Mouse (Mus musculus) liver, adult 2 months (tissue): Measurements from ENCODE around the gene Ttc29. TPM values are rescaled to one million over a fixed set of nuclear protein-coding genes. Genes with fewer than 3 reads are reported as not detected.

Source experiments
- DNase-seq: peaks from one replicate; pipeline ENCODE4 v3.0.0-alpha.2; 2011; ENCODE audit warnings: low read depth, low spot score; ENCODE audit errors: extremely low read depth
- H3K27ac ChIP-seq: fragments of 200-500 bp; replicated peaks from 2 replicates; pipeline ENCODE4 v1.5.1; 2012; ENCODE audit warnings: low read depth, mild to moderate bottlenecking, control low read depth, inconsistent platforms, low read length; ENCODE audit not compliant: insufficient read depth
- H3K27me3 ChIP-seq: fragments of 200-500 bp; 2 replicates; pipeline ENCODE4 v1.6.1; 2012; ENCODE audit warnings: mild to moderate bottlenecking, moderate library complexity, low read length, inconsistent platforms; ENCODE audit not compliant: control insufficient read depth, insufficient read depth
- H3K36me3 ChIP-seq: fragments of 200-500 bp; 2 replicates; pipeline ENCODE4 v1.6.1; 2012; ENCODE audit warnings: low read length, inconsistent platforms; ENCODE audit not compliant: control insufficient read depth, insufficient read depth
- H3K4me1 ChIP-seq: fragments of 200-500 bp; 2 replicates; pipeline ENCODE4 v1.6.1; 2011; ENCODE audit warnings: low read length; ENCODE audit not compliant: control insufficient read depth, insufficient read depth
- H3K4me3 ChIP-seq: fragments of 200-500 bp; 2 replicates; pipeline ENCODE4 v1.5.1; 2011; ENCODE audit warnings: low read depth, mild to moderate bottlenecking, control low read depth, low read length, moderate library complexity; ENCODE audit not compliant: insufficient read depth
- H3K79me2 ChIP-seq: fragments of 200-500 bp; 2 replicates; pipeline ENCODE4 v1.6.1; 2012; ENCODE audit warnings: inconsistent platforms, mild to moderate bottlenecking, low read length, moderate library complexity; ENCODE audit not compliant: control insufficient read depth, insufficient read depth
- H3K9ac ChIP-seq: fragments of 200-500 bp; 2 replicates; pipeline ENCODE4 v1.6.1; 2012; ENCODE audit warnings: low read depth, mild to moderate bottlenecking, control low read depth, inconsistent platforms, low read length
- CTCF ChIP-seq: fragments of 200-500 bp; IDR thresholded peaks from 2 replicates; pipeline ENCODE4 v1.5.1; 2011; ENCODE audit warnings: low read depth, low read length, control low read depth
- POLR2A ChIP-seq: fragments of 200-500 bp; IDR thresholded peaks from 2 replicates; pipeline ENCODE4 v1.6.1; 2011; ENCODE audit warnings: low read length, control low read depth; ENCODE audit not compliant: insufficient read depth; ENCODE audit errors: extremely low read depth
- WGBS: fragments of 180-500 bp; shearing (Covaris S2); methylation state at CpG from one replicate; pipeline ENCODE4 v1.1.7; 2018; 5-methylcytosine and 5-hydroxymethylcytosine counted together
- polyA plus RNA-seq: library from polyadenylated mRNA; depleted of rRNA; stranded (reverse); fragments of >200 nt; gene quantifications from 2 replicates; pipeline ENCODE4 v1.2.3, GENCODE M21; 2012; rRNA removed
- total RNA-seq: library from RNA; depleted of rRNA; stranded (reverse); fragments of >200 nt; gene quantifications from 2 replicates; pipeline ENCODE4 v1.2.3, GENCODE M21; 2014; rRNA removed

Ttc29 gene
- total and polyA plus RNA-seq, 2 experiments = not detected

- H3K27me3 ChIP-seq = peaks cover 18% of the 10 kb centered on the region
- DNase-seq = no peak
Observed at GRCm38 (mm10) chr8:78438121-78438520, 225.0 kb downstream of the Ttc29 start.

DNA sequence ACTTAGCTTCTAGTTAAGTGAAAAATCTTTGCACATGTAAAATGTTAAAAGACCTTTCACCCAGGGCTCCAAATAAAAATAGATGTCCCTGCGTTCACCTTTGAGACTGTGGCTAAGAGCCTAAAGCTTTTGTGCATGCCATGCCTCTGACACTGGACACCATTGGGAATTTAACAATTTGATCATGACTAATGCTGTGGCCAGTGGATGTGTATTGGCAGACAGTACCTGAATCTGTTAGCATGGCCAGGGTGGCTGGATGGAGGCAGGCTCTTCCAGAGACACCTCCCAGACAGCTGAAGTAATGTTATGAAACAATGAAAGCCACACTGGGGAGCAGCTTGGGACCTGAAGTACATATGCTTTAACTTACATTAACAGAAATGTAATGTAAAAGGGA is 229.7 kb downstream of the Ttc29 start:
- Histone ChIP-seq H3K4me3 (no peak overlapping the region), H3K9ac (no peak overlapping the region), H3K4me1 (no peaks in the 10 kb centered on the region), H3K27me3 (peaks cover 3% of the 10 kb centered on the region; the same call in 1 of the 2 replicates), H3K79me2 (no peaks in the 10 kb centered on the region), H3K36me3 (no peaks in the 10 kb centered on the region), H3K27ac (no peak overlapping the region)
- WGBS = 85% methylated on average over 1 of the region's 1 CpGs
- TF ChIP-seq POLR2A = no peak
- TF ChIP-seq CTCF = no peak
- DNase-seq = no peak

More at GRCm38 (mm10) chr8:78438121-78438520, 225.0 kb downstream of the Ttc29 start:
- WGBS = 2% methylated on average over 18 of the region's 18 CpGs
- no peak overlapping the region for H3K27ac ChIP-seq
- H3K4me1 ChIP-seq = no peaks in the 10 kb centered on the region
- no peak overlapping the region for H3K9ac ChIP-seq
- no peak for TF ChIP-seq POLR2A
- H3K4me3 ChIP-seq = no peak overlapping the region
- H3K79me2 ChIP-seq = no peaks in the 10 kb centered on the region
- no peaks in the 10 kb centered on the region for H3K36me3 ChIP-seq

Other genes with a start within 250 kb of the Ttc29 start
- not detected in 2 replicates for gene Pou4f2, start 223.3 kb downstream of the Ttc29 start, total RNA-seq
- not detected in 2 replicates for gene Pou4f2, start 223.3 kb downstream of the Ttc29 start, polyA plus RNA-seq